Mouse (Mus musculus) frontal cortex, adult (tissue): ENCODE measurements at regions not wholly inside any gene's neighbourhood (a gene's known extent, or its start where the extent isn't known, plus 50 kb on each side); places are given as distances from the start of the nearest gene placed in this dataset.

Experiments
- ATAC-seq: cut with Nextera tagmentation; 2 replicates; pipeline ENCODE4 v1.9.2; 2017; ENCODE audit warnings: mild to moderate bottlenecking, moderate library complexity, mixed read lengths; ENCODE audit not compliant: low TSS enrichment

GRCm38 (mm10) chr6:14046560-14046959 is 175.2 kb upstream of the 2610001J05Rik start:
- ATAC-seq: no peak

- no peak for ATAC-seq
Observed at GRCm38 (mm10) chr6:14044654-14045053, 173.3 kb upstream of the 2610001J05Rik start.

- no peak for ATAC-seq
Observed at GRCm38 (mm10) chr6:14025898-14026297, 154.6 kb upstream of the 2610001J05Rik start.

GRCm38 (mm10) chr6:14018928-14019327 is 147.6 kb upstream of the 2610001J05Rik start:
- peak; percentile 99 for ATAC-seq

- ATAC-seq: peak; percentile 44; the same call in 1 of the 2 replicates
Observed at GRCm38 (mm10) chr6:13982606-13983389, 111.5 kb upstream of the 2610001J05Rik start.

GRCm38 (mm10) chr6:13974710-13975506 is 103.6 kb upstream of the 2610001J05Rik start:
- peak; percentile 85 for ATAC-seq

GRCm38 (mm10) chr6:13964471-13964870 is 93.2 kb upstream of the 2610001J05Rik start:
- no peak for ATAC-seq

- no peak for ATAC-seq
Observed at GRCm38 (mm10) chr6:13964013-13964412, 92.7 kb upstream of the 2610001J05Rik start.

- no peak for ATAC-seq
Observed at GRCm38 (mm10) chr6:13949640-13950039, 78.3 kb upstream of the 2610001J05Rik start.

- no peak for ATAC-seq
Observed at GRCm38 (mm10) chr6:13920809-13921760, 49.8 kb upstream of the 2610001J05Rik start.
